In genomic region chr3:146228559-146229310, GRCm38 (mm10) we compare ENCODE assay signal across 34 mouse cellular contexts. TPM values are rescaled to one million over a fixed set of nuclear protein-coding genes. Genes with fewer than 3 reads are reported as not detected.
DNase-seq lines count a peak whose midpoint lies in the region; ATAC-seq and TF ChIP-seq lines count a peak whose summit lies in the region.
"Had no signal": no experiment of that assay in that cellular context is flagged by ENCODE, and none has a peak within 500 bp of the region (broad histone marks: within the 10 kb centered on the region; RNA-seq: fewer than 3 reads in every experiment).

No protein-coding gene starts in this region.

- H3K9me3 ChIP-seq in forebrain, postnatal 0 days (ENCODE audit: low read length): no peaks in the 10 kb centered on the region
- no peaks in the 10 kb centered on the region for H3K9me3 ChIP-seq in forebrain, embryonic 11.5 days (ENCODE audit: control insufficient read depth, low read length)
- H3K9me3 ChIP-seq in hindbrain, embryonic 12.5 days (replicated peaks): no peaks in the 10 kb centered on the region
- H3K9me3 ChIP-seq: embryonic facial prominence, embryonic 12.5 days; hindbrain, embryonic 10.5 days; kidney, embryonic 15.5 days; midbrain, embryonic 10.5 days; neural tube, embryonic 12.5 days had no signal

- H3K4me3 ChIP-seq in forebrain, postnatal 0 days (ENCODE audit: low read depth, low read length): no peak overlapping the region
- no peak overlapping the region for H3K4me3 ChIP-seq in forebrain, embryonic 11.5 days (ENCODE audit: low read depth, low read length)
- no peak overlapping the region for H3K4me3 ChIP-seq in testis, adult 2 months (ENCODE audit: control insufficient read depth, low read depth, low read length)
- H3K4me3 ChIP-seq in hindbrain, embryonic 12.5 days: no peak overlapping the region
- H3K4me3 ChIP-seq: embryonic facial prominence, embryonic 12.5 days; hindbrain, embryonic 10.5 days; kidney, embryonic 15.5 days; layer of hippocampus, adult 2 months; midbrain, embryonic 10.5 days; myocyte; neural tube, embryonic 12.5 days had no signal

- 33% methylated on average over 13 of the region's 13 CpGs for WGBS in forebrain, postnatal 0 days
- 54% methylated on average over 13 of the region's 13 CpGs for WGBS in forebrain, embryonic 11.5 days
- 55% methylated on average over 13 of the region's 13 CpGs for WGBS in hindbrain, embryonic 12.5 days

- no peaks in the 10 kb centered on the region for H3K36me3 ChIP-seq in forebrain, postnatal 0 days (ENCODE audit: insufficient read depth)
- no peaks in the 10 kb centered on the region for H3K36me3 ChIP-seq in forebrain, embryonic 11.5 days (ENCODE audit: control insufficient read depth, insufficient read depth, low read length)
- H3K36me3 ChIP-seq in testis, adult 2 months (ENCODE audit: control insufficient read depth, insufficient read depth, low read length): no peaks in the 10 kb centered on the region
- H3K36me3 ChIP-seq in hindbrain, embryonic 12.5 days: no peaks in the 10 kb centered on the region
- H3K36me3 ChIP-seq: embryonic facial prominence, embryonic 12.5 days; hindbrain, embryonic 10.5 days; kidney, embryonic 15.5 days; midbrain, embryonic 10.5 days; neural tube, embryonic 12.5 days had no signal

- peaks cover 7% of the 10 kb centered on the region; the same call in 1 of the 2 replicates for H3K27me3 ChIP-seq in forebrain, postnatal 0 days (ENCODE audit: insufficient read depth, low read length)
- no peaks in the 10 kb centered on the region for H3K27me3 ChIP-seq in forebrain, embryonic 11.5 days (ENCODE audit: control insufficient read depth, insufficient read depth, low read length)
- H3K27me3 ChIP-seq in testis, adult 2 months (ENCODE audit: control insufficient read depth, insufficient read depth, low read length): no peaks in the 10 kb centered on the region
- 0 out of 2 replicates have a peak, but pooled peaks cover 7% of the 10 kb centered on the region for H3K27me3 ChIP-seq in hindbrain, embryonic 12.5 days
- H3K27me3 ChIP-seq: embryonic facial prominence, embryonic 12.5 days; neural tube, embryonic 12.5 days had no signal

- H3K4me2 ChIP-seq in forebrain, postnatal 0 days (ENCODE audit: low read depth): peak overlapping the region; percentile 5; the same call in 1 of the 2 replicates
- H3K4me2 ChIP-seq in forebrain, embryonic 11.5 days (ENCODE audit: low read depth, low read length, severe bottlenecking): no peak overlapping the region
- H3K4me2 ChIP-seq in hindbrain, embryonic 12.5 days (replicated peaks): no peak overlapping the region
- H3K4me2 ChIP-seq: embryonic facial prominence, embryonic 12.5 days; kidney, embryonic 15.5 days; neural tube, embryonic 12.5 days had no signal

- no peak for TF ChIP-seq POLR2A in testis, adult 2 months (IDR thresholded peaks at IDR 0.05; ENCODE audit: control insufficient read depth, low read depth, low read length)

- no peak overlapping the region for H3K9ac ChIP-seq in forebrain, postnatal 0 days
- no peak overlapping the region for H3K9ac ChIP-seq in forebrain, embryonic 11.5 days (ENCODE audit: low read length)
- no peak overlapping the region for H3K9ac ChIP-seq in hindbrain, embryonic 12.5 days
- H3K9ac ChIP-seq: embryonic facial prominence, embryonic 12.5 days; kidney, embryonic 15.5 days; liver, embryonic 14.5 days; neural tube, embryonic 12.5 days had no signal

- no peak for DNase-seq in forebrain, postnatal 0 days
- DNase-seq in forebrain, embryonic 11.5 days (ENCODE audit: low spot score): no peak
- DNase-seq in testis, postnatal 10 days (ENCODE audit: low spot score): no peak
- DNase-seq in frontal cortex, postnatal 25 days (ENCODE audit: low spot score in 2 of 2): no peak
- DNase-seq: adrenal gland, adult 8-10 months; cerebellum, adult 11 months; cerebellum, adult 9-10 months; cerebellum, postnatal 36 days; embryo, embryonic 11 days; heart, postnatal 10 days; kidney, adult 18-20 months; kidney, postnatal 25 days; layer of hippocampus, postnatal 36 days; liver; lung, adult 2 months; lung, postnatal 10 days; right cerebral cortex, adult 18-20 months; spleen, adult 18-20 months; thymus, adult 2 months; thymus, postnatal 36 days had no signal

- peak; percentile 45; the same call in 1 of the 2 replicates for ATAC-seq in forebrain, postnatal 0 days
- ATAC-seq in forebrain, embryonic 11.5 days (replicated peaks; ENCODE audit: low FRiP score): no peak
- peak; percentile 77 for ATAC-seq in granulocyte monocyte progenitor cell, adult 5-6 weeks (replicated peaks; ENCODE audit: poor library complexity, severe bottlenecking)
- ATAC-seq in hindbrain, embryonic 12.5 days (ENCODE audit: low FRiP score): no peak
- ATAC-seq: CD4-positive, CD25-positive, alpha-beta regulatory T cell, adult 4 months; hindbrain, embryonic 16.5 days had no signal

- TF ChIP-seq CTCF in forebrain, postnatal 0 days (IDR thresholded peaks at IDR 0.05; ENCODE audit: low read depth): no peak
- TF ChIP-seq CTCF in testis, adult 2 months (IDR thresholded peaks at IDR 0.05; ENCODE audit: control insufficient read depth, insufficient read depth, insufficient replicate concordance, low read depth, low read length): no peak

- no peaks in the 10 kb centered on the region; the same call in 1 of the 2 replicates for H3K4me1 ChIP-seq in forebrain, postnatal 0 days (ENCODE audit: insufficient read depth)
- no peaks in the 10 kb centered on the region; the same call in 1 of the 2 replicates for H3K4me1 ChIP-seq in forebrain, embryonic 11.5 days (replicated peaks; ENCODE audit: control insufficient read depth, insufficient read depth, low read length)
- H3K4me1 ChIP-seq in testis, adult 2 months (ENCODE audit: control insufficient read depth, insufficient read depth, low read length): peaks cover 2% of the 10 kb centered on the region
- no peaks in the 10 kb centered on the region for H3K4me1 ChIP-seq in hindbrain, embryonic 12.5 days
- H3K4me1 ChIP-seq: embryonic facial prominence, embryonic 12.5 days; neural tube, embryonic 12.5 days had no signal

- H3K27ac ChIP-seq in forebrain, postnatal 0 days (ENCODE audit: low read depth, low read length): no peak overlapping the region
- H3K27ac ChIP-seq in forebrain, embryonic 11.5 days (ENCODE audit: low read depth, low read length): no peak overlapping the region
- H3K27ac ChIP-seq in testis, adult 2 months (ENCODE audit: control insufficient read depth, insufficient read depth, low read depth, low read length): peak overlapping the region; percentile 34
- no peak overlapping the region for H3K27ac ChIP-seq in hindbrain, embryonic 12.5 days
- H3K27ac ChIP-seq: embryonic facial prominence, embryonic 12.5 days; hindbrain, embryonic 10.5 days; kidney, embryonic 15.5 days; layer of hippocampus, adult 2 months; liver, embryonic 14.5 days; macrophage; midbrain, embryonic 10.5 days; neural tube, embryonic 12.5 days had no signal

RNA-seq across cellular contexts. Expression of gene Lpar3, which starts 8.0 kb away (rescaled TPM):
- 0.43 and 0.69 TPM in 2 replicates for total RNA-seq in forebrain, postnatal 0 days (2014; rRNA removed)
- 0.78 and 0.92 TPM in 2 replicates for polyA plus RNA-seq in forebrain, postnatal 0 days (2015; fragmentation: Nextera tagmentation; extraction: Ambion mirVana)
- 0.17 and 0.24 TPM in 2 replicates for polyA plus RNA-seq in forebrain, embryonic 11.5 days (2014; fragmentation: Nextera tagmentation; extraction: Ambion mirVana)
- polyA plus RNA-seq in testis, adult 2 months (2012; rRNA removed): 18.9 and 27.0 TPM in 2 replicates
- total RNA-seq in granulocyte monocyte progenitor cell, adult 5-6 weeks (2014; fragmentation: Nextera tagmentation): not detected in 2 replicates
- total RNA-seq in granulocyte monocyte progenitor cell, adult 5-6 weeks (2017): not detected in 2 replicates
- 1.0 and 1.1 TPM in 2 replicates for polyA plus RNA-seq in hindbrain, embryonic 12.5 days (2016; fragmentation: Nextera tagmentation; extraction: Ambion mirVana)
- polyA plus RNA-seq: CD4-positive, CD25-positive, alpha-beta regulatory T cell, adult 4 months; macrophage had no signal

Comparison
In these comparisons a context has a peak if more than half of its experiments do, and no peak if none do; other contexts are left out.
1. ATAC-seq: peak in forebrain, postnatal 0 days (single experiment) and granulocyte monocyte progenitor cell, adult 5-6 weeks (single experiment); none in forebrain, embryonic 11.5 days (single experiment) and hindbrain, embryonic 12.5 days (single experiment).